Mouse (Mus musculus): Measurements from ENCODE around the gene Armc2.
"Not testable (repeated sequence)": the region's sequence is repeated elsewhere in the genome, so short reads cannot be mapped to it uniquely, and the experiment has no call there.

The Armc2 gene

GRCm38 (mm10) chr10:41967915-41968635 lies 50.2 kb downstream of the Armc2 start:
- DNase-seq (ENCODE audit: low read depth, low spot score) = no peak

- DNase-seq (ENCODE audit: low read depth, low spot score) = no peak
Observed at GRCm38 (mm10) chr10:41962725-41963124, 55.5 kb downstream of the Armc2 start.

DNA sequence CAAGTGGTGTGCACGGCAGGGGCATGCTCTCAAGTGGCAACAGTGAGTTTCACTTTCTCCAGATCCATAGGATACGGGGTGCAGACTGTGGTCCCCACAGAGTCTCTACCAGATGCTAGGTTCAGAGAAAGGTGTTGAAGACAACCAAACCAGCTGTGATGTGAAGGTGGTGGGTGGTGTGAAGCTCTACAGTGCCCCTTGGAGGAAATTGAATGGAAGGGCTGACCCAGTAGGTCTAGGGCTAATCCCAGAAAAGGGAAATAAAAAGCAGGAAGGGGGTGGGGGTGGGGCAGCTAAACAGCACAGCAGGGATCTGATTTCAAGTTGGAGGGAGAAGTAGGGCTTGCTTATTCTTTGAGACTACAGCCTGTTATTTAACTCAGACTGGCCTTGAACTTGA lies 58.4 kb downstream of the Armc2 start:
- no peak for DNase-seq (ENCODE audit: low read depth, low spot score)

- no peak for DNase-seq (ENCODE audit: low read depth, low spot score)
Observed at GRCm38 (mm10) chr10:41958677-41959274, 59.5 kb downstream of the Armc2 start.

DNA sequence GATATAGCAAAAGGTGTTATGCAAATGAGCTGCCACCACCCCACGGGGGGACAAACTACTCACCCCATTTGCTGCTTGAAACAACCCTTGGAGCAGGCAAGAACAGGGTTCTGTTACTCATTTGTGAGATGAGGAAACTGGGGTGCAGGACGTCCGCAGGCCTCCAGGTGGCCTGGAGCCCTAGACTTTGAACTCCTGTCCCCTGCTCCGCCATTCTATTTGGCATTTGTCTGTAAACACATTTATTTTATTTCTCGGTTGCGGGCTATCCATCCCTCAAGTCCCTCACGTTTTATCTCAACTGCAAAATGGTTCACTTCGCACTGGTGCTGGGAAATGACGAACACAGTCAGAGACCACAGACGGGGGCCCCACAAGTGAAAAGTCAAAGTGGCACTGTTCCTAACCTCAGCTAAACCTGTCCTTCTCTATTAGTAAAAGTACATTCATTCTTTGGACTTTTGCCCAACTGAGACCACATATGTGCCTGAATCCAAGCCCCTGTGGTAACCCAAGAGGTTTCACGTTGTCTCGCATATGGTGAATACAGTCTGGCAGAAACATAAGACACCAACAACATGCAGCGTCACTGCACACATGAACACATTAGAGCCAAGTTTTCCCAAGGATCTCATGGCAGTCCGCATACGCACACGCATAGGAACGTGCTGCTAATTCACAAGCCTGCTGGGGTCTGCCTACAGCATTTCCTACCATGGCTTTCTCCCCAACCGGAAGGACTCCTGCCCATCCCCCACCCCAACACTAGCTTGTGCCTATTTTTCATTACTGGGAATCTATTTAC lies 60.6 kb downstream of the Armc2 start:
- no peak for DNase-seq (ENCODE audit: low read depth, low spot score)

DNA sequence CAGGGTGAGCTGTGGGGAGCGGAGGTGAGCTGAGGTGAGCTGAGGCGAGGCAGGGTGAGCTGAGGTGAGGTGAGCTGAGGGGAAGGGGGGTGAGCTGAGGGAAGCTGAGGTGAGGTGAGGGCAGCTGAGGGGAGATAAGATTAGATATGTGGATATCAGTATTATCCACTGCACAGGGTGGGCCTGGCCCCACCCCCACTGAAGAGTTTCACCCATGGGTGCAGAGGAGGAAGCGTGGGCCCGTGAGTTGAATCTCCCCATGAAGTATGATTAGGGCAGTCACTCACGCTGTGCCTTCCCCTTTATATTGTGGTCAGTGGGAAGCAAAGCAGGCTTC lies 64.7 kb downstream of the Armc2 start:
- DNase-seq (ENCODE audit: low read depth, low spot score) = no peak

- no peak for DNase-seq (ENCODE audit: low read depth, low spot score)
Observed at GRCm38 (mm10) chr10:41952850-41953527, 65.3 kb downstream of the Armc2 start.

DNA sequence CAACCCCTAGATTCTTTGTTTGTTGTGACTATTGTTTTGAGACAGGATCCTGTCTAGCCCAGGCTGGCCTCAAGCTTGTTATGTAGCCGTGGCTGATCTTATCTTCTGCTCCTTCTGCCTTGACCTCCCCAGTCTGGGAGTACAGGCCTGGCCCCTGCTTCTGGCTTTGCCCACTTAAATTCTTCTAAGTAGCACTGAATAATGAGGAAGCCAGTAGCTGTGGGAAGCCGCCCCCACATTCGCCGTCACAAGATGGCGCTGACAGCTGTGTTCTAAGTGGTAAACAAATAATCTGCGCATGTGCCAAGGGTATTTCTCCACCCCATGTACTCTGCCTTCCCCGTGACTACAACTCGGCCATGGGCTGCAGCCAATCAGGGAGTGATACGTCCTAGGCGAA lies 65.9 kb downstream of the Armc2 start:
- not testable (repeated sequence) for DNase-seq (ENCODE audit: low read depth, low spot score)

DNA sequence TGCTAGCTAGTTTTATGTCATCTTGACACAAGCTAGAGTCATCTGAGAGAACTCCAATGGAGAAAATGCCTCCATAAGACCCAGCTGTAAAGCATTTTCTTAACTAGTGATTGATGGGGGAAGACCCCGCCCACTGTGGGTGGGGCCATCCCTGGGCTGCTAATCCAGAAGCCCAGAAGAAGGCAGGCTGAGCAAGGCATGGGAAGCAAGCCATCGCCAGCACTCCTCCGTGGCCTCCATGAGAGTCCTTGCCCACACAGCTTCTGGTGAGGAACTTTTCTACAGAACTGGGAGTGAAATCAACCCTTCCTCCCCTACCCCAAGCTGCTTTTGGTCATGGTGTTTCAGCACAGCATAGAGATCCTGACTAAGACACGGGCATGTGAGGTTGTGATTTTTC lies 79.2 kb downstream of the Armc2 start:
- DNase-seq (ENCODE audit: low read depth, low spot score) = no peak

GRCm38 (mm10) chr10:41937176-41937575 lies 81.1 kb downstream of the Armc2 start:
- DNase-seq (ENCODE audit: low read depth, low spot score) = no peak

DNA sequence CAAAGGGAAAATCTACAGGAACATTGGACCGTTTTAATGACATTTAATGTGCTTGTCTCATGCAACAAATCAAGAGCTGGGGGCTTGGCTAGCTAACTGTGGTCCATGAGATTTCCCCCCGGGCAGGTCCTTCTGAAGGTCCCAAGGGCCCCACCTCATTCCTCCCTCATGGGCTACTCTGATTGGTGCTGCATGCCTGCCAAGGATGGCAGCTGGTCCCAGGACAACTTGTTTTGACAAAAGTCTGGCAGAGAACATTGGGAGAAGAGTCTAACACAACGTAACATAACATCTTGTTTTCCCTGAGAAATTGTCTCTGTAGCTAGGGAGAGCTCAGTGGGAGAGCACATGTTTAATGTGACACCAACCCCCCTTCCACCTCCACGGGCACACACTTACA lies 82.1 kb downstream of the Armc2 start:
- no peak for DNase-seq (ENCODE audit: low read depth, low spot score)

GRCm38 (mm10) chr10:41935476-41935829 lies 82.8 kb downstream of the Armc2 start:
- DNase-seq (ENCODE audit: low read depth, low spot score) = no peak

DNA sequence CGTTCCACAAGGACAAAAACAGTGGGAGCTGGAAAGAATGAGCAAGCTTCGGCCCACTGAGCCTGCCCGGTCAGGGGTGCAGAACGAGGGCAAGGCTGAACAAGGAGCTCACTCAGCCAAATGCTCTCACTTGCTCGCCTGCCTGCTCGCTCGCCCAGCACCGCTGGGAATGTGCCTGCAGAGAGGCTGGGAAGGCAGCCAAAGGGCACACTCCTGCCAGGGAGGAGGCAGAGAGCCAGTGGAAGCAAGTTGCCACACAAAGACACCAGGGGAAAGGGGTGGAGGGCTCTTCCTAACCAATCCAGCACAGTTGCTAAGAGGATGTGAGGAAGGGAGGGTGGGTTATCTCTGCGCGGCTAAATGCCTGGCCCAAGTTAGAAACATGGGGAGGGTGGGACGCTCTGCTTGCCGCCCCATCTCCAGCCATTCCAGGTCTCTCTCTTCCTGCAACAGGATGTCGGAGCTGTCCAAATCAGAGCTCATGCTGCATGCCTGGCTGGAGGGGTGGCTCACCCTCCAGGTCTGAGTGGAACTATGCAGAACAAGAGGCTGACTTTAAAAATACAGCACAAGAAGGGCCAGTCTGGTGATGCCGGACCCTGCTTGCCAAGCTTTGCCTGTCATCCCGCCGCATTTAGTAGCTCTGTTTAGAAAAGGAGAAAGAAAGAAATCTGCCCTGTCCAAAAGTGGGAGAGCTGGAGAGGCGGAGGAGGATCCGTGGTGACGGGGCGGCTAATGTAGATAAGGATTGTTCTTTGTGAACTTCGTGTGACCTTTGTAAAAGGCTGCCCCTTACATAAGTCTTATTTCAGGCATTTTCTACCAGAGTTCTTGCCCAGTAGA lies 83.4 kb downstream of the Armc2 start:
- DNase-seq (ENCODE audit: low read depth, low spot score) = peak; percentile 74

- DNase-seq (ENCODE audit: low read depth, low spot score) = peak; percentile 43
Observed at GRCm38 (mm10) chr10:41933536-41933935, 84.7 kb downstream of the Armc2 start.

DNA sequence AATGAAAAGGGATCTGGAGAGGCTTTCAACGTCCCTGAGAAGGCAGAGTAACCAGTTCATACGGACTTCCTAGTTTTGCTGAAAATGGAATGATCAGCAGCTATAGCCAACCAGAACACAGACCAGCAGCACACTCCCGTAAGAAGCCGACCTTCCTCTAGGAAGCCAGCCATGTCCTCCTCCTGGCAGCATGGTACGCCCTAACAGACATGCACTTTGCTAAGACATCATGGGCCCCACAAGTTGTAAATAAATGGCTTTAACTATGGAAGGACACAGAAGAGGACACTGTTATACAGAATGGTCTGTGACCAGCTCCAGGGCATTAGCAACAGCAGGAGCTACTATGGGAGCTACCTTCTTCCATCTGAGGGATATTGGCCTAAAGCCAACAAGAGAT lies 85.3 kb downstream of the Armc2 start:
- DNase-seq (ENCODE audit: low read depth, low spot score) = no peak

GRCm38 (mm10) chr10:41931962-41932361 lies 86.3 kb downstream of the Armc2 start:
- DNase-seq (ENCODE audit: low read depth, low spot score) = no peak

DNA sequence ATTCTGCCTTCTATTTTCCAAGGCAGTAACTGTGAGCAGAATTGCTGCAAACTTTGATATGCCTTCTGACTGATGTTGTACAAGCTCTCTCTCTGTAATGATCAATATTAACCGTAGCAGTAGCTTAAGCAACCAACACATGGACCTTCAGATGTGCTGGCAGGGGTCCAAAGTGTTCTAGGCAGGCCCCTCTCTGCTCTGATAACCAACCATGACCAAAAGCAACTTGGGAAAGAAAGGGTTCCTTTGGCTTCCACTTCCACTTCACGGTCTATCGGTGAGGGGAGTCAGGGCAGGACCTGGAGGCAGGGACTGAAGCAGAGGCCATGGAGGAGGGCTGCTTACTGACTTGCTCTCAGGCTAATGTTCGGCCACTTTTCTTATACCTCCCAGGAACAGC lies 87.3 kb downstream of the Armc2 start:
- no peak for DNase-seq (ENCODE audit: low read depth, low spot score)

DNA sequence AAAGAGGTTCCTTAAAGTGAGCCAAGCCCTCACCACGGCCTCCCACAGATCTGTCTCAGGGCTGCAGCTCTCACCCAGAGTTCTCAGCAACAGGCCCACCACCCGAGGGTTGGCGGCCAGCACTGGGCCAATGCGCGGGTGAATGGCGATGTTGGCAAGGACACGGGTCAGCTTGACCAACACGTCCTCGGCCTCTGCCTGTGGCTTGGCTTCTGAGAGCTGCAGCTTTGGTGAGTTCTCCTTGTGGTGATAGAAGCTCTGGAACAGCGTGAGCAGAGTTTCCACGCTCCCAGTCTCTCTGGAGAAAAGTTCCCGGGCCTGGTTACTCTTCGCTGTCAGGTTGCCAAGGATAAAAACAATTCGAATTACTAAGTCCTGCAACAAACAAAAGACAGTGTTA lies 91.5 kb downstream of the Armc2 start:
- DNase-seq (ENCODE audit: low read depth, low spot score) = no peak

- DNase-seq (ENCODE audit: low read depth, low spot score) = no peak
Observed at GRCm38 (mm10) chr10:41912290-41912994, 105.8 kb downstream of the Armc2 start.

- no peak for DNase-seq (ENCODE audit: low read depth, low spot score)
Observed at GRCm38 (mm10) chr10:41908899-41909298, 109.3 kb downstream of the Armc2 start.

DNA sequence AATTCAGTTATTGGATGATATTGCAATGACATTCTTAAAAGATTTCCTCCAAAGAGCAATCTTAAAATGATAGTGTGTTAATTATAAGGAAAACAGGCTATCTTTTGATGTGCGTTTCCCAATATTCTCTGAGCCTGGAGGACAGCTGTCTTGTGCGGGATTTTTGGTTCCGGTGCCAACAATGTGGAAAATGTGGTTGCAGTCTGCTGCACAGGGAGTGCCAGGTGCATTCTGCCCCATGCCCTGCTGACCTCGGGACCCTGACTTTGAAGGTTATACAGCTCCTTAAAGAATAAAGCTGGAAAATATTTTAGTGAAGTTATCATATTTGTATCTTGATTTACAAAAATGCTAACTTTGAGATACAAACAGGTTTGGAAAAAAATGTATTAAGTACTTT lies 110.3 kb downstream of the Armc2 start:
- DNase-seq (ENCODE audit: low read depth, low spot score) = no peak

Data from 3T3-L1 (cell line).